Mouse (Mus musculus) right cerebral cortex, postnatal 10 days (tissue): ENCODE data around the gene Nek11.

Experiments
- DNase-seq, 2 experiments: peaks; one replicate each; pipeline ENCODE4 v3.0.0; 2021; ENCODE audit warnings: low spot score in 2 of 2

The Nek11 gene

GRCm38 (mm10) chr9:105312686-105313085 lies 82.6 kb downstream of the Nek11 start:
- DNase-seq, result no peak

GRCm38 (mm10) chr9:105309553-105310281 lies 85.6 kb downstream of the Nek11 start:
- peak; percentile 67 to 77 for DNase-seq

- no peak for DNase-seq
These were observed 89.3 kb downstream of the Nek11 start for GRCm38 (mm10) chr9:105306042-105306441.

- DNase-seq, result no peak
These were observed 93.1 kb downstream of the Nek11 start for GRCm38 (mm10) chr9:105302230-105302629.

- DNase-seq, result no peak
These were observed 93.9 kb downstream of the Nek11 start for GRCm38 (mm10) chr9:105301396-105301795.

GRCm38 (mm10) chr9:105300738-105301325 lies 94.5 kb downstream of the Nek11 start:
- no peak for DNase-seq

GRCm38 (mm10) chr9:105284670-105285069 lies 110.7 kb downstream of the Nek11 start:
- no peak for DNase-seq

GRCm38 (mm10) chr9:105282725-105283124 lies 112.6 kb downstream of the Nek11 start:
- peak in 1 of 2 experiments; percentile 57 for DNase-seq

- DNase-seq, result peak in 1 of 2 experiments; percentile 31
These were observed 120.4 kb downstream of the Nek11 start for GRCm38 (mm10) chr9:105274925-105275324.

GRCm38 (mm10) chr9:105274286-105274685 lies 121.0 kb downstream of the Nek11 start:
- DNase-seq, result no peak

- DNase-seq, result no peak
These were observed 123.1 kb downstream of the Nek11 start for GRCm38 (mm10) chr9:105272241-105272640.

GRCm38 (mm10) chr9:105263140-105263539 lies 132.2 kb downstream of the Nek11 start:
- no peak for DNase-seq

GRCm38 (mm10) chr9:105257668-105258067 lies 137.7 kb downstream of the Nek11 start:
- no peak for DNase-seq

- no peak for DNase-seq
These were observed 141.2 kb downstream of the Nek11 start for GRCm38 (mm10) chr9:105254076-105254475.

- DNase-seq, result peak in 1 of 2 experiments; percentile 28
These were observed 142.8 kb downstream of the Nek11 start for GRCm38 (mm10) chr9:105252349-105253041.

GRCm38 (mm10) chr9:105251256-105251655 lies 144.1 kb downstream of the Nek11 start:
- DNase-seq, result no peak

- DNase-seq, result no peak
These were observed 151.3 kb downstream of the Nek11 start for GRCm38 (mm10) chr9:105244024-105244423.

- DNase-seq, result peak; percentile 28 to 39
These were observed 180.9 kb downstream of the Nek11 start for GRCm38 (mm10) chr9:105214434-105214833.

GRCm38 (mm10) chr9:105200305-105200704 lies 195.0 kb downstream of the Nek11 start:
- DNase-seq, result no peak

GRCm38 (mm10) chr9:105186725-105187124 lies 208.6 kb downstream of the Nek11 start:
- no peak for DNase-seq

- no peak for DNase-seq
These were observed 212.9 kb downstream of the Nek11 start for GRCm38 (mm10) chr9:105182392-105182791.

- DNase-seq, result no peak
These were observed 250.3 kb downstream of the Nek11 start, which contains the start of gene 1700080E11Rik for GRCm38 (mm10) chr9:105144992-105145391. Gene 1700080E11Rik (minus strand): TSS chr9:105145092.

GRCm38 (mm10) chr9:105139204-105139603 lies 256.1 kb downstream of the Nek11 start:
- peak in 1 of 2 experiments; percentile 12 for DNase-seq
